Mouse (Mus musculus): ENCODE measurements around the gene Casz1.

DNA sequence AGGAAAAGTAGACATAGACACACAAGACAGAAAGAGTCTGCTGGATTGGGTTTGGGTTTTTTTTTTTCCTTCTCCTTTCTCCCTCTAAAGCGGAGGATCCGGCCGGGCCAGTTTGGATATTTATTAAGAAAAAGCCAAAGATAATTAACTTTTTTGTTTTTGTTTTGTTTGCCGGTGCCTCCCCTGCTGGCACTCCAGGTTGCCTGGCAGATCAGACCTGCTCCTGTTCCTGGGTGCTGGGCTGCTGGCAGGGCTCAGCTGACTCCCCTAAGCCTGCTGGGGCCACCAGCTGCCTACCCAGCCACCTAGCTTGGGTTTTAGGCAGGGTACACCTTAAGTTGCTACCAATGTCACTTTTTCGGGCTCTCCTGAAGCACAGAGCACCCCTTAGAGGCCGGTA lies 91.9 kb downstream of the Casz1 start:
- TF ChIP-seq POLR2A (IDR thresholded peaks at IDR 0.05; ENCODE audit: low read depth, low read length): no peak
- no peak for TF ChIP-seq CTCF (conservative IDR thresholded peaks at IDR 0.05; ENCODE audit: insufficient read depth, insufficient read length, low read depth, low read length)
